Mouse (Mus musculus) adrenal gland, postnatal 10 days (tissue): ENCODE data around the gene Glcci1. TPM values are rescaled to one million over a fixed set of nuclear protein-coding genes. Genes with fewer than 3 reads are reported as not detected.

Experiments used
- DNase-seq: peaks from one replicate; pipeline ENCODE4 v3.0.0; 2021; ENCODE audit warnings: mixed read lengths
- total RNA-seq, 2 experiments: library from RNA; stranded (reverse); gene quantifications; 2 replicates each; pipeline ENCODE4 v1.2.3; 2021

Gene Glcci1
- total RNA-seq, 2 experiments from 2014 or later = 26.2 to 34.0 TPM

DNA sequence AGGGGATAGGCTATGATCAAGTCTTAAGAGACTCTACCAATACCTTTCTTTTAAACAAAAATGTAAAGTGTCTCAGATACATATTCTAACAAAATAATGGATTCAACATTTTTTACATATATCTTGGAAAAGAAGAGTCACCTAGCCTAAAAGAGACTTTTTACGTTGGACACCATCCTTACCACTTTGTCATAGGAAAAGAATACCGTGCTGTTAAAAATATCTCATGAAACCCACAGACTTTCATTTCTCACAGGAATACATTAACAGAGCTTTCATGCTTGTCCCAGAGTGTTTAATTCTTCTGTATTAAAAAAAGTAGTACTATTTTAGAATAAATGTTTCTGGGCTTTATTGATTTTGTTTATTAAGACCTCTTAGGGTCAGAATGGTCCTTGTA, 41.8 kb downstream of the Glcci1 start:
- no peak for DNase-seq

GRCm38 (mm10) chr6:8556849-8557571, 47.6 kb downstream of the Glcci1 start:
- DNase-seq = no peak

GRCm38 (mm10) chr6:8560682-8561081, 51.3 kb downstream of the Glcci1 start:
- DNase-seq = no peak

- DNase-seq = no peak
Measured at GRCm38 (mm10) chr6:8582377-8582776, 73.0 kb downstream of the Glcci1 start.

GRCm38 (mm10) chr6:8583892-8584291, 74.5 kb downstream of the Glcci1 start:
- no peak for DNase-seq

DNA sequence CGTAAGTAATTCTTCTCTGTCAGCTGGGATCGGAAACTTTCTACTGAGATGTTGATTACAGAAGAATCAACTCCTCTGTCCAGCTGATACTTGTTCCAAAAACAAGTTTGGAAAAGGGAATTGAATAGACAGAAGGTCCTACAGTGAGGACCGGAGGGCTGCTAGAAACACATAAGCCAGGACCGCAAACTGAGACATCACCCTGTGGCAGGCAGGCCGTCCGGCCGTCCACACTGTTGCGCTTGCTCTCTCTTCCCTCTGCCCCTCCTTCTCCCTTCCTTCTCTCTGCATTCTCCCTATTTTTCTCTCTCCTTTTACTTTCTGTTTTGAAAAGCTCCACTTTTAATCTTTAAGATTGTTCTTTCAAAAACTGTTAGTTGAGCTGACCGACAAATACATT, 82.3 kb downstream of the Glcci1 start:
- DNase-seq = no peak

GRCm38 (mm10) chr6:8617369-8617768, 108.0 kb downstream of the Glcci1 start:
- DNase-seq = no peak

GRCm38 (mm10) chr6:8619582-8620350, 110.4 kb downstream of the Glcci1 start:
- no peak for DNase-seq

DNA sequence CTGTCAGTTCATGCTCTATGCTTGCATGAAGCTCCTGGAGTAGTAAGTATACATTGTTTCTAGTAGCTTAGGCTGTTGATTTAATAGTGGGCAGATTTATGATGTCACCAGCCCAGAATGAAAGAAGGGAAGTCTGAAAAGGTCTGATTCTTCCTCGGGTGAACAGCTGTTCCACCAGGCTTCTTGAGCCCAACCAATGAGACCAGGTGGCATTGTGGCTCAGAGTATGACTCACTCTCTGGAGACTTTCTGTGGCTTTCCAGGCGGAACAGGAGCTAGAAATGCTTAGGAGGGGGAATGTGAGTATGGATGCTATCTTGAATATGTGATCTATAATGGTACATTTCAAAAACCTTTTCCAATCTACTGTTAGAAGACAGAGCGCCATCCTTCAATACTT, 113.6 kb downstream of the Glcci1 start:
- no peak for DNase-seq

DNA sequence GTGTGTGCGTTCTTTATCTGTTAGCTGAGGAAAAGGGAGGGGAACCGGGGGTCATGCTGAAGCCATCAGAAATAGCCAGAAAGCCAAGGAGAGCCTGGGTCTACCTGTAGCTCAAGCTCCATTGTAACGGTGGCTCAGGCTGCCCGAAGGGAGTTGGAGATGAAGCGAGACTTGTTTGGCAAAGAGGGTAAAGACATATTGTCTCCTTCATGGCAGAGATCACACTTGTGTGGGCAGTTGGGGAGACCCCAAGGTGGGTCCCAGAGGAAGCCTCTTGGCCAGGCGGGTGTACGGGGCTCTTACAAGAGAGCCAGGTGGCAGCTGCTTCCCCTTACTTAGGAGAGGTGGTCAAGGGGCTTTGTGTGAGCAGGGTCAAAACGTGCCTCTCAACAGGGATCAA, 118.8 kb downstream of the Glcci1 start:
- no peak for DNase-seq

- DNase-seq = no peak
Measured at GRCm38 (mm10) chr6:8628715-8629267, 119.4 kb downstream of the Glcci1 start.

GRCm38 (mm10) chr6:8630531-8630930, 121.1 kb downstream of the Glcci1 start:
- no peak for DNase-seq

DNA sequence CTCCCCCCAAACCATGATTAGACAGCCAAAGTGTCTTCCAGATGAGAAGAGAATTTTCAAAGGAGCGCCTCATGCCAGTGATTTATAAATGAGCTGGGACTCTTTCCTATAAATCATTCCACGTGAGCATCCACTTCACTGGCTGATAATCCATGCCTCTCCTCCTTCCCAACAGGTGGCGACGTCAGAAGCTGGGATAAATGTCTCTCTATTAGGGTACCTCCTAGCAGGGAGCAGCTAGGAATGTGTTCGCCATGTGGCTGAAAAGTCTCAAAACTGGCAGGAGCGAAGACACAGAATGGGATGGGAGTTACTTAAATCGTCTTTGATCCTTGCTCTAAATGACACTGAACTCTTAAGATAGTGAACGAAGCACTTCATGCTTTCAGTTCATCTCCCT, 122.0 kb downstream of the Glcci1 start:
- no peak for DNase-seq

DNA sequence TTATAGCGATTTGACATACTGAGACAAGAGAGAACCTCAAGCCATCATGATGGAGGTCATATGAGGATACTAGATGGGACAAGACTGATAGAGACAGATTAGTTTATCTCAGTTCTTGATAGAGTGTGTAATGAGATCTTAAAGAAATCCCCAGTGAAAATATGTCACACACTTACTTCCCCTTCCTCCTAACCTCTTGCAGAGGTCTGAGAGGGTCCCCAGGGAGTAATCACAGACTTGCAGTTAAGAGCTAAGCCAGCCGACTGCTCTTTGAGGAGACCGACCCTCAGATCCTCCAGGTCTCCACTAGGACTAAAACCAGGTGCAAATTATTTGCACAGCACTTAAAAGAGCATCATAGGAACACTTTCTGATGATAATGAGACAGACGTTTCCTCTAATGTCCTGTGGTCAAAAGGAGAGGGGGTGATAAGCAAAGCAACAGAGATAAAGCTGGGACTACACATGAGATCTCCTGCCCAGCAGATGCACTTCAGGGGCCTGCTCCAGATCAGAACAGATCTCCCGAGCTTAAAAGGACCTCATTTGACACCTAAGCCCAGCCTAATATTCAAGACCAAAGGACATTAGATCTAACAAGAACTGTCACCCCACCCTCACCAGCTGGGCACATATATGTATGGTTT, 122.7 kb downstream of the Glcci1 start:
- no peak for DNase-seq

GRCm38 (mm10) chr6:8632701-8633100, 123.3 kb downstream of the Glcci1 start:
- no peak for DNase-seq

DNA sequence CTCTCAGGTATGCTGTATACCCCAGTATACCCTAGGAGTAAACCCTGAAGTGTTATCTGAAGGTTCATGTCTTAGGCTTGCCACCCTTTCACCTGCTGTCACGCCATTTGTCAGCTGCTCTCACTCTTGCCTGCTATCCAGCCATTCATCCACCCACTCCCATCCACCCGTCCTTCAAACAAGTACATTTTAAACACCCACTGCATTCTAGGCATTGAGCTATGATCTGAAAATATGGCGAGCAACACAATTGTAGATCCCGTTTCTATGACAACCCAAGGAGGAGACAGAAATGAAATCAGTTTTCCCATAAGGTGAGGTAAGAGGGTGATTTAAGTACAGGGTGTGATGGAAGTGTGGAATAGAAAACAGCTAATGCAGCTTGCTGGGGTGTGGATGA, 128.7 kb downstream of the Glcci1 start:
- no peak for DNase-seq

DNA sequence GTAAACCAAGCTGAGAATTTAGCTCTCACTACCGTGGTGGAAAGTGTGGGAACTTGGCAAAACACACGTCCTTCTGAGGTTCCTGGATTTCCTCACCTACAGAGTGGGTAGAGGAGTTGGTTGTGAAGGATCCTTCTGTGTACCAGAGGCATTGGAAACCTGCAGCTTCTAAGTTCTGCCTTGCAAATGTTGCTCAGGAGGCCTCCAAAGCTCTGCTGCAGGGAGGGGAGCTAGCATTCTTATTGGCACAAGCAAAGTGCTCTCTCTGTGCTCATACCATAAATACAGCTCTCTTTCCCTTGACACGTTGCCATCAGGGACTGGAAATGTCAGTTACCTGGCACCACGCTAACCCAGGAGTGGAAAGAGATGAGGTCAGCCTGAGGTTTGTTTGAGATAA, 129.5 kb downstream of the Glcci1 start:
- no peak for DNase-seq

DNA sequence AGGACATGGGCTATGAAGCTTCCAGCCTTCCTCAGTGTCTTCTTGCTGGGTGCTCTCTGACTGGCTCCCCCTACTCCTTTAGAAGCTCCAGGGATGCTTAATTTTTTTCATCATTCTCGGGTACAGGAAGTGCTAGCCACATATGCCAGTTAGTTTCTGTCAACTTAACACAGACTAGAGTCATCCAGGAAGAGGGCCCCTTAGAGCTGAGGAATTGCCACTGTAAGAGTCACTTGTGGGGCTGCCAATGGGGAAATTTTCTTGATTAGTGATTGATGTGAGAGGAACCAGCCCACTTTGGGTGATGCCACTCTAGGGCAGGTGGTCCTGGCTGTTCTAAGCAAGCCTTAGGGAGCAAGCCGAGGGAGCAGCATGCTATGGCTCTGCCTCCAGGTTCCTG, 130.1 kb downstream of the Glcci1 start:
- DNase-seq = no peak

DNA sequence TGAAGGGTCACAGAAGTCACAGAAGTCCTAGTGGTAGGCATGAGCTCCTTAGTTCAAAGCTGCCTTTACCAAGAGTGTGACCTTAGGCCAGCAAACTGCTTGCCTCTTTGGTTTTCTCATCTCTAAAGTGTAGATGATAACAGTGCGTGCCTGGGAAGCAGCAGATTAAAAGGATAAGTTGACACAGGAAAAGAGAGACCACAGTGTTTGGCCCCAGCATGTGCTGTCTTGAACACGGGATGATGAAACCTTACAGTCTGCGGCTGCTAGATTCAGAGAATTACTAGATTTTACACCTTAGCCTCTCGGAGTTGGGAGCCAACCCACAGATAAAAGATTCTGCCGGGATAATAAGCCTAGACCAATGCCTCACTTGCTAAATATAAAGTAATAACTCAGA, 131.5 kb downstream of the Glcci1 start:
- no peak for DNase-seq

DNA sequence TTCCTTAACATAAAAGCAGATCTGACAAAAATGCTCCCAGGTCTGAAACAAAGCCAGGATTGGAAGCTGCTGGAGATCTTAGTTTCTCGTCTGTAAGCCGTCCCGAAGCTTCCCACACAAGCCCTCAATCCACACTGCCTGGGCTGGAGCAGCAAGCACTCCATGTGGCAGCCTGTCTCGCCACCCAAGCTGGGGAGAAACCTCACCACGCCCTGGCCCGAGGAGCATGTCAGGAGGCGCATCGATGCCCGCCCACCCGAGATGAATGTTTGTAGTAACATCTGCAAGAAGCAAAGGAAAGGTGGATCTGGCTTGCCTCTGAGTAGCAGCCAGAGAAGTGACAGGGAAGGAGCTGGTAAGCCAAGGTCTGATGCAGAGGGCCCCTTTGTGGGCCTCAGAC, 135.3 kb downstream of the Glcci1 start:
- no peak for DNase-seq

GRCm38 (mm10) chr6:8645708-8646107, 136.3 kb downstream of the Glcci1 start:
- no peak for DNase-seq
